Mouse (Mus musculus) cerebellum, adult 2 months (tissue): ENCODE measurements around the gene Chst14. TPM values are rescaled to one million over a fixed set of nuclear protein-coding genes. Genes with fewer than 3 reads are reported as not detected.
A peak's percentile ranks its signal among the peaks of the same experiment; 100 is the strongest.

Experiments used
- DNase-seq, 2 experiments: peaks; one replicate each; pipeline ENCODE4 v3.0.0; 2021
- H3K27ac ChIP-seq: fragments of 200-500 bp; 2 replicates; pipeline ENCODE4 v1.5.1; 2012; ENCODE audit warnings: low read length, control low read depth, inconsistent platforms; ENCODE audit not compliant: insufficient read depth
- H3K27me3 ChIP-seq: fragments of 200-500 bp; 2 replicates; pipeline ENCODE4 v1.6.1; 2012; ENCODE audit warnings: inconsistent platforms, mild to moderate bottlenecking, low read length, moderate library complexity; ENCODE audit not compliant: control insufficient read depth, insufficient read depth
- H3K4me1 ChIP-seq: fragments of 200-500 bp; 2 replicates; pipeline ENCODE4 v1.6.1; 2011; ENCODE audit warnings: low read length; ENCODE audit not compliant: control insufficient read depth, insufficient read depth
- H3K4me3 ChIP-seq: fragments of 200-500 bp; replicated peaks from 2 replicates; pipeline ENCODE3; 2011; ENCODE audit warnings: mild to moderate bottlenecking, low read depth, low read length, control low read depth; ENCODE audit not compliant: insufficient read depth
- CTCF ChIP-seq: fragments of 200-500 bp; IDR thresholded peaks from 2 replicates; pipeline ENCODE4 v1.5.1; 2011; ENCODE audit warnings: low read depth, mild to moderate bottlenecking, control low read depth, low read length, moderate library complexity, borderline replicate concordance; ENCODE audit not compliant: insufficient read depth
- POLR2A ChIP-seq: fragments of 200-500 bp; IDR thresholded peaks from 2 replicates; pipeline ENCODE4 v1.6.1; 2011; ENCODE audit warnings: low read length, control low read depth, borderline replicate concordance; ENCODE audit not compliant: insufficient read depth
- WGBS: fragments of 180-500 bp; shearing (Covaris S2); methylation state at CpG from one replicate; pipeline ENCODE4 v1.1.7; 2018; 5-methylcytosine and 5-hydroxymethylcytosine counted together
- polyA plus RNA-seq: library from polyadenylated mRNA; depleted of rRNA; stranded (reverse); fragments of >200 nt; gene quantifications from 2 replicates; pipeline ENCODE4 v1.2.3, GENCODE M21; 2012

Gene Chst14
- polyA plus RNA-seq, 1 experiment: 4.4 TPM

- TF ChIP-seq CTCF: no peak
- TF ChIP-seq POLR2A: no peak
- no peaks in the 10 kb centered on the region for H3K4me1 ChIP-seq
- DNase-seq: no peak
- H3K27ac ChIP-seq: no peak overlapping the region
- H3K4me3 ChIP-seq: no peak overlapping the region
- H3K27me3 ChIP-seq: no peaks in the 10 kb centered on the region; the same call in 1 of the 2 replicates
- 52% methylated on average over 2 of the region's 2 CpGs for WGBS
Measured at GRCm38 (mm10) chr2:118961546-118961945, 35.2 kb downstream of the Chst14 start.

- Histone ChIP-seq H3K27me3 (no peaks in the 10 kb centered on the region; the same call in 1 of the 2 replicates), H3K4me3 (no peak overlapping the region), H3K4me1 (no peaks in the 10 kb centered on the region), H3K27ac (no peak overlapping the region)
- WGBS: 67% methylated on average over 9 of the region's 9 CpGs
- TF ChIP-seq CTCF (no peak), POLR2A (no peak)
- no peak for DNase-seq
Measured at GRCm38 (mm10) chr2:118963007-118963675, 36.8 kb downstream of the Chst14 start.

- no peaks in the 10 kb centered on the region; the same call in 1 of the 2 replicates for H3K27me3 ChIP-seq
- TF ChIP-seq CTCF (no peak), POLR2A (no peak)
- DNase-seq: no peak
- WGBS: 33% methylated on average over 7 of the region's 7 CpGs
- H3K27ac ChIP-seq: no peak overlapping the region
- no peaks in the 10 kb centered on the region for H3K4me1 ChIP-seq
- no peak overlapping the region for H3K4me3 ChIP-seq
Measured at GRCm38 (mm10) chr2:118963676-118964012, 37.3 kb downstream of the Chst14 start.

- Histone ChIP-seq H3K27me3 (no peaks in the 10 kb centered on the region), H3K27ac (no peak overlapping the region), H3K4me3 (no peak overlapping the region), H3K4me1 (no peaks in the 10 kb centered on the region)
- WGBS: 93% methylated on average over 11 of the region's 11 CpGs
- TF ChIP-seq POLR2A (no peak), CTCF (no peak)
- no peak for DNase-seq
Measured at GRCm38 (mm10) chr2:118969585-118970147, 43.4 kb downstream of the Chst14 start.

- 87% methylated on average over 5 of the region's 5 CpGs for WGBS
- Histone ChIP-seq H3K4me3 (no peak overlapping the region), H3K27me3 (no peaks in the 10 kb centered on the region), H3K4me1 (peaks cover 2% of the 10 kb centered on the region; the same call in 1 of the 2 replicates), H3K27ac (no peak overlapping the region)
- TF ChIP-seq POLR2A (no peak), CTCF (no peak)
- no peak for DNase-seq
Measured at GRCm38 (mm10) chr2:118972048-118972447, 45.8 kb downstream of the Chst14 start.

GRCm38 (mm10) chr2:118972687-118973376, 46.5 kb downstream of the Chst14 start:
- 2% methylated on average over 33 of the region's 33 CpGs for WGBS
- TF ChIP-seq CTCF (peak; percentile 76), POLR2A (no peak)
- peaks cover 3% of the 10 kb centered on the region; the same call in 1 of the 2 replicates for H3K4me1 ChIP-seq

GRCm38 (mm10) chr2:118975855-118976254, 49.6 kb downstream of the Chst14 start:
- Histone ChIP-seq H3K4me3 (peak overlapping the region; percentile 81), H3K27me3 (no peaks in the 10 kb centered on the region), H3K4me1 (peaks cover 3% of the 10 kb centered on the region; the same call in 1 of the 2 replicates), H3K27ac (peak overlapping the region; percentile 52; the same call in 1 of the 2 replicates)
- WGBS: 1% methylated on average over 15 of the region's 15 CpGs
- no peak for DNase-seq
- no peak for TF ChIP-seq POLR2A
- no peak for TF ChIP-seq CTCF

More at GRCm38 (mm10) chr2:118972687-118973376, 46.5 kb downstream of the Chst14 start:
- H3K27me3 ChIP-seq: no peaks in the 10 kb centered on the region
- H3K27ac ChIP-seq: no peak overlapping the region
- peak overlapping the region; percentile 93 for H3K4me3 ChIP-seq
- peak; percentile 84 to 91 for DNase-seq
